Mouse (Mus musculus) megakaryocyte, embryonic 14.5 days (primary cell): ENCODE measurements around the gene Edar. TPM values are rescaled to one million over a fixed set of nuclear protein-coding genes. Genes with fewer than 3 reads are reported as not detected.

Experiments
- H3K27me3 ChIP-seq: replicated peaks from 2 replicates; pipeline ENCODE3; 2012; ENCODE audit warnings: inconsistent platforms
- H3K36me3 ChIP-seq: replicated peaks from 2 replicates; pipeline ENCODE3; 2012; ENCODE audit warnings: low read length, inconsistent platforms, mixed read lengths
- H3K4me1 ChIP-seq: 2 replicates; pipeline ENCODE4 v1.6.1; 2012; ENCODE audit warnings: inconsistent platforms
- H3K4me3 ChIP-seq: replicated peaks from 2 replicates; pipeline ENCODE3; 2012; ENCODE audit warnings: moderate library complexity, mild to moderate bottlenecking, inconsistent platforms
- H3K9me3 ChIP-seq: 2 replicates; pipeline ENCODE4 v1.6.1; 2012; ENCODE audit warnings: inconsistent platforms
- FLI1 ChIP-seq: IDR thresholded peaks from 2 replicates; pipeline ENCODE4 v1.6.1; 2012; ENCODE audit warnings: low read length, inconsistent platforms, mixed read lengths
- GATA1 ChIP-seq: IDR thresholded peaks from 3 replicates; pipeline ENCODE4 v1.6.1; 2012; ENCODE audit warnings: mixed read lengths, low read length, inconsistent platforms, borderline replicate concordance
- polyA plus RNA-seq: library from polyadenylated mRNA; stranded (reverse); fragments of >175 nt; gene quantifications from 2 replicates; pipeline ENCODE4 v1.2.3, GENCODE M21; 2012; ENCODE audit warnings: low replicate concordance; ENCODE audit not compliant: insufficient read depth

The Edar gene
- polyA plus RNA-seq, 1 experiment, result not detected

DNA sequence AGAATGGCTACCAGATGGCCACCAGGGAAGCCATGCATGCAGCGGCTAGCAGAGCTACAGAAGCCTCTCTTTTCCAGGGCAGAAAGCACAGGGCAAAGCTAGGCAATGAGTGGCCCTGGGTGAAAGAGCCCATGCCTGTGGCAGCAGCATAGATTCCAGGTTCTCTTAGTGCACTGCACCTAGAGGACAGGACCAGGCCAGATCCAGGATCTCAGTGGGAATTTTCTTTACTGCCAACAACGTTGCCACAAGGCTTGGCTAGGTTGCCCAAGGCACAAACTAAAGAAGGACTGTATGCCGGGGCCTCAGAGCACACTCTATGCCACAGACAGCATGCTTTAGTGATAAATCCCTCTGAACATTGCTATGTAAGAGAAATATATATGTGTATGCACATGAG, 69.1 kb downstream of the Edar start:
- no peaks in the 10 kb centered on the region for H3K27me3 ChIP-seq
- no peaks in the 10 kb centered on the region for H3K36me3 ChIP-seq
- H3K4me1 ChIP-seq, result no peaks in the 10 kb centered on the region
- TF ChIP-seq GATA1, result no peak
- no peak for TF ChIP-seq FLI1
- no peak overlapping the region for H3K4me3 ChIP-seq
- peaks cover 9% of the 10 kb centered on the region for H3K9me3 ChIP-seq

DNA sequence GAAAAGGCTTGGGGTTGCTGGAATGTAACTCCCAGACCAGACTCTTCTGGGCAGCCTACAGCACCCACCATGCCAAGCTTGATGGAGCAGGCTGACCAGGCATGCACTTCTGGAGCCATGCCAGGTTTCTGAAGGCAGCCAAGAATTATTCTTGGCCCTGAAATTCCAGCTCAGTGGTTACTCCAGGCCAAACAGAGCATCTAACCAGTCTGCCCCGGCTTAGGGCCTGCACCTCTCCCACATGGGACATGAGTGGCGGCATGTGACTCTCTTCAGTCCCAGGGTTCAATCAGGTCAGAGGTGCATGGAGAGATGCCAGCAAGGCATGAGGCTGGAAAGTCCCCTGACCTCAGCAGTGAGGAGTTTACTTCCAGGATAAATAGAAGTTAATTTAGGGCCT, 70.7 kb downstream of the Edar start:
- H3K27me3 ChIP-seq, result no peaks in the 10 kb centered on the region
- TF ChIP-seq GATA1 (no peak), FLI1 (no peak)
- peaks cover 9% of the 10 kb centered on the region for H3K9me3 ChIP-seq
- H3K4me1 ChIP-seq, result no peaks in the 10 kb centered on the region
- no peak overlapping the region for H3K4me3 ChIP-seq
- no peaks in the 10 kb centered on the region for H3K36me3 ChIP-seq

DNA sequence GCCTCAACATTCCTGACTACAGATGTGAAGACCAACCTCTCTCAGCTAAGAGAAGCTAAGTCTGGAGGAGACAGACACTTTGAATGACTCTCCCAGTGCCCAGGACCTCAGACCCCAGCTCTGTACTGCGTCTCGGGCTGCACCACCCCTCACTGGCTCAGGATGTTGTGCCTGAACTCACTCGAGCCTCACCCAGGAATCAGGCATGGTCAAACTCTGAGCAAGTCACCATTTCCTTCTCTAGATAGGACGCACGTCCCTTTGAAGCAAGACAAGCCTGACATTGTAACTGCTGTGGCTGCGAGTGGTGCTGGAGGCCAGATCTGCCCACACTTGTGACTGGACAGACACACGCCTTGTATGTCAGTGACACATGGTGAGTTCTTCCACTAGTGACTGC, 73.5 kb downstream of the Edar start:
- no peaks in the 10 kb centered on the region for H3K4me1 ChIP-seq
- H3K27me3 ChIP-seq, result no peaks in the 10 kb centered on the region
- H3K9me3 ChIP-seq, result peaks cover 9% of the 10 kb centered on the region
- TF ChIP-seq GATA1 (no peak), FLI1 (no peak)
- H3K4me3 ChIP-seq, result peak overlapping the region; percentile 25
- no peaks in the 10 kb centered on the region for H3K36me3 ChIP-seq

DNA sequence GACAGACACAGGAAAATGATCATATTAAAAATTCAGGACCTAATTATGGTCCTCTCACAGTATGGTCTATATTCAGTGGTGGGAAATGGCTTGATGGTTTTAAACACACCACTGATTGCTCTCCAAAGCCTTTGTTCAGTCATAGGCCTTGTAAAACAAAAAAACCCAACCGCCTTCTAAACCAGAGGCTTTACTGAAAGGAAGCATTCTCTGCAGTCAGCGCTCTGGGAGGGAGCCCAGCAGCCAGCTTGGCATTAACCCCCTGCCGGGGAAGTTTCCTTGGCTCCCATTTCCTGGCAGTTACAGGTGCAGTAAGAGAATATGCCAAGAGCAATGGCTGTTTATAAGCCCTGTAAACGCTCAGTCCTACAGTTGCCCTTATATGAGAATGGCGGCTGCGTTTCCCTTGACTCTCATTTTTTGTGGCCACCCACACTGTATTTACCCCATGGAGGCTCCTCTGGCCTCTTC, 74.0 kb downstream of the Edar start:
- no peaks in the 10 kb centered on the region for H3K36me3 ChIP-seq
- TF ChIP-seq GATA1, result no peak
- no peak for TF ChIP-seq FLI1
- H3K4me1 ChIP-seq, result no peaks in the 10 kb centered on the region
- no peak overlapping the region for H3K4me3 ChIP-seq
- H3K27me3 ChIP-seq, result no peaks in the 10 kb centered on the region
- peaks cover 9% of the 10 kb centered on the region for H3K9me3 ChIP-seq

DNA sequence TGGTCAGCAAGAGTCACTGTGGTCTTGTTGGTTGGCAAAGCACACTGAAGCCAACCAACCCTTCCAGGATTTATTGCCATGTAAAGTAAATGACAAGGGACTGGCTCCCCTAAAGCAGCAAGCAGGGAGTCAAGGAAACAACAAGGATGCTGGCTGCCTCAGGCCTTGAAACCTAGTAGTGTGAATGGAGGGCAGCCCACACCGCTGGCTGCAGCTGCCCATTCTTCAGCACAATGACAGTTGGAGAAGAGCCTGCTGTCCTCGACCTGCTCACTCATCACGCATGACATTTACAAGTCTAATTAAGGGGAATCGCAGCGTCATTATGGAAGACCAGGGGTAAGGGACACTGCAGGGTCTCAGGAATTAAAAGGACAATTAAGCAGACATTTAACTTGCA, 74.5 kb downstream of the Edar start:
- Histone ChIP-seq H3K36me3 (no peaks in the 10 kb centered on the region), H3K4me1 (no peaks in the 10 kb centered on the region), H3K27me3 (no peaks in the 10 kb centered on the region), H3K9me3 (peaks cover 9% of the 10 kb centered on the region), H3K4me3 (no peak overlapping the region)
- TF ChIP-seq FLI1, result no peak
- TF ChIP-seq GATA1, result no peak

DNA sequence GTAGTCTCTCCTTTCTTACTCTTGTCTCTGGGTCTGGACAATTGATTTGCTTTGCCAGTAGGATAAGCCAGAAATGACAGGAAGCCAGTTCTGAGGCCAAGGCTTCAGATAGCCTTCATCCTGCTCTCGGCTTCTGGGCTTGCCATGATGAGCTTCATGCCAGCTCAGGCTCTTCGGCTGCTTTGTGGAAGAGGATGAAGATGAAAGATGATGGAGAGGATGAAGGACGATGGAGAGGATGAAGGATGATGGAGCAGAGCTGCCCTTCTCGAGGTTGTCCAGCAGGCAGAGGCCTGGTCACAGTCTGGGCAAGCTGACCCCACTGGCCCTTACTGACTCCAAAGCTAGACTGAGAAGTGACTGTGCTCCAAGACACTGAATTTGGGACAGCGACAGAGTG, 75.3 kb downstream of the Edar start:
- no peak for TF ChIP-seq GATA1
- no peak for TF ChIP-seq FLI1
- peaks cover under 1% of the 10 kb centered on the region for H3K27me3 ChIP-seq

DNA sequence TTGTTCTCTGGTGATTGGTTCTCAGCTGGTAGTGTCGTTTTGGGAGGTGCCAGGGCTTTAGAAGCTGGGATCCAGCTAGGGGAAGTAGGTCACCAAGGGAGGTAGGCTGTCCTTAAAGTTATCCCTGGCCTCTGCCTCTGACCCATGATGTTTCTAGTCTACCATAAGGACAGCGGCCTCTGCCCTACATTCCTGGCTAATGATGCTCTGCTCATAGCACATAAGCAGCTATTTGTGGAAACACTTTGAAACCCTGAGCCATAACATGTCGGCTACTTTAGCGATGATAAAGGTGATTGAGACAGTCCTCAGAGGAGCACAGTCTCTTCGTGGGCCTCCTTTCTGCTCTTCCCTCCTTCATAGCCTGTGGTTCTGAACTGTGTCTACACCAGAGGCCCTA, 79.6 kb downstream of the Edar start:
- TF ChIP-seq FLI1, result no peak
- no peak for TF ChIP-seq GATA1
- Histone ChIP-seq H3K27me3 (peaks cover 2% of the 10 kb centered on the region), H3K4me3 (no peak overlapping the region), H3K4me1 (no peaks in the 10 kb centered on the region), H3K9me3 (peaks cover 6% of the 10 kb centered on the region), H3K36me3 (no peaks in the 10 kb centered on the region)

More for the DNA sequence above, 75.3 kb downstream of the Edar start:
- Histone ChIP-seq H3K9me3 (peaks cover 9% of the 10 kb centered on the region), H3K4me3 (no peak overlapping the region), H3K36me3 (no peaks in the 10 kb centered on the region), H3K4me1 (no peaks in the 10 kb centered on the region)

DNA sequence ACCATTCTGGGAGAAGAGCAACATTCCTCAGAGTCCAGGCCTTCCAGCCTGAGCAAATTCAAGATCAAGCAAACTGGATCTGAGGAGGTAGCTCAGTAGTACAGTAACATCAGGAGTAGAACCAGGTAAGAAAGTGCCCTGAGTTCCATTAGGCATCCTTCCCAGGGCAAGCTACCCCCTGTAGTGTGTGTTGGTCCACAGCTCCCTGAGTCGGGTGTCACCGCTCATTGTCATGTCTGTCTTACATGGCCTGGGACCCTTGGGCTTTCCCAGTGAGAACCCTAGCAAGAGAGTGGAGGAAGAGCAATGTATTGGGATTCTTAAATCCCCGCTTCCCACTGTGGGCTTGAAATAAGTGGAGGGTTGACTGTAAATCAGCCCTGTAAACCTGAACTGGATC, 80.3 kb downstream of the Edar start:
- TF ChIP-seq GATA1 (no peak), FLI1 (no peak)
- no peak overlapping the region for H3K4me3 ChIP-seq
- H3K36me3 ChIP-seq, result no peaks in the 10 kb centered on the region
- no peaks in the 10 kb centered on the region for H3K4me1 ChIP-seq
- H3K27me3 ChIP-seq, result peaks cover 2% of the 10 kb centered on the region
- H3K9me3 ChIP-seq, result peaks cover 6% of the 10 kb centered on the region

DNA sequence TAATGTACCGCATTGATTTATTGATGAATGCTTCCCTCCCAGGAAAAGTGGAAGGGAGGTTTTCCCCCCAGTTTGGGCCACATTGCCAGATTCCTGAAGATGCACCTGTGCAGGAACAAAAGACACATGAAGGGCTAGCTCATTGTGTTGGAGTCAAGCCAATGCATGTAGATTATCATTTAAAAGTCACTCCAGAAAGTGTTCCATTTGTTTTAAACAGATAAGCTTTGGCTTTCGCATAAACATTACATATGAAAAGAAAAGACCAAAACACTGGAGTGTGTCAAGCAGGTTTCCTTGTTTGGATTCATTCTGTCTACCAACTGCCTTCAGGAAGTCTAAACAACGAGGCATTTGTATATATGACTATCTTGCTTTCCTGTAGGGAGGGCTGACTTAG, 81.0 kb downstream of the Edar start:
- H3K9me3 ChIP-seq, result peaks cover 6% of the 10 kb centered on the region
- H3K27me3 ChIP-seq, result peaks cover 2% of the 10 kb centered on the region
- no peaks in the 10 kb centered on the region for H3K36me3 ChIP-seq
- H3K4me3 ChIP-seq, result no peak overlapping the region
- no peaks in the 10 kb centered on the region for H3K4me1 ChIP-seq
- TF ChIP-seq FLI1, result no peak
- TF ChIP-seq GATA1, result no peak

DNA sequence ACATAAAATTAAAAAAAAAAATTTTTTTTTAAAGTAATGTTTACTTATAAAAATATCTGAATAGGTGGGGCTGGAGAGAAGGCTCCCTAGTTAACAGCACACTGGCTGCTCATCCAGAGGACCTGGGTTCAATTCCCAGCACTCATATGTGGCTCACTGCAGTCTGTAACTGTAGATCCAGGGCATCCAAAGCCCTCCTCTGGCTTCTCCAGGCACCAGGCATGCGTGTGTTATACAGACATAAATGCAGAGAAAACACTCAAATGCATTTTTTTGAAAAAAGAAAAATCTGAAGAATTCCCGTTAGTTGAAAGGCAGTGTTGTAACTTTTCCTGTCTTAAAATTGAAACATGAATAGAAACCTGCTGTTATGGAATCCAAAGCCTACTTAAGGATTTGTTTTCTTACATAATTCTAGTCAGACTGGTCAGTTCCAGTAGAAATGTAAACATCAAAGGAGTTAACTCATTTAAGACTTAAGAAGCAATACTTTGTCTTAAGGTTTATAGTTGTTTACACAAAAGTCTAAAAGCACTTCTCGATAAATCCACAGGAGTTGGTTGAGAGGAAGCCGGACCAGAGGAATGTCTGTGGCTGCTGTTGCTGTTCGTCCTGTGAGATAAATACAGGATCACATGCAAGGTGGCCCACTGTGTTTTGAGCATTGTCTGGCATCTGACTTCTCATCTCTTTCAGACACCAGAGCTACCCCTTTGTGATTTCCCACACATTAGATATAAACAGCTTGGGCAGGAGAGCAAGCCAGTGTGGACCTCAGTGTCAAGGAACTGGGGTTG, 89.8 kb downstream of the Edar start:
- TF ChIP-seq GATA1 (no peak), FLI1 (no peak)
- Histone ChIP-seq H3K36me3 (no peaks in the 10 kb centered on the region), H3K4me1 (no peaks in the 10 kb centered on the region), H3K9me3 (no peaks in the 10 kb centered on the region), H3K27me3 (no peaks in the 10 kb centered on the region), H3K4me3 (no peak overlapping the region)

DNA sequence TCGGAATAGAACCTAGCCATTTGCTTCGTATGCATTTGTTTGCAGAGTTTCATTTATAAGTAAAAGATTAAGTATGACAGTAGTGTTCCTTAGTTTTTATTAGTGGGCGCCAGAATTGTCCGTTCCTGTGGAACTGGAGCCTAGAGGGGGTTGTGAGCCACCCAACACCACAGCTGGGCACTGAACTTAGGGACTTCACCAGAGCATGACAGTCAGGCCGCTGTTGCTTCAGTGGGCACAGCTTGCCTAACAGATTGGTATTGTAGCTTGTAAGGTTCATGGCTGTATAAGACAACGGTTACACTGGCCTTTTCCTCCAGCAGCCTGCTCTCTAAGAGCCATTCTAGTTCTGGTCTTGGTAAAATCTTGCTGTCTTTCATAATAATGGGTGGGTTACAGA, 114.9 kb downstream of the Edar start:
- Histone ChIP-seq H3K4me3 (no peak overlapping the region), H3K27me3 (no peaks in the 10 kb centered on the region), H3K36me3 (no peaks in the 10 kb centered on the region), H3K4me1 (no peaks in the 10 kb centered on the region; the same call in 1 of the 2 replicates), H3K9me3 (no peaks in the 10 kb centered on the region)
- no peak for TF ChIP-seq GATA1
- no peak for TF ChIP-seq FLI1
